Mouse (Mus musculus) heart, postnatal 0 days (tissue): ENCODE results near the gene Cwc27. TPM values are rescaled to one million over a fixed set of nuclear protein-coding genes. Genes with fewer than 3 reads are reported as not detected.

Source experiments
- ATAC-seq: fragments of 200-750 bp; cut with Nextera tagmentation; 2 replicates; pipeline ENCODE4 v1.8.0; 2017; ENCODE audit warnings: low read depth, moderate number of reproducible peaks, moderate library complexity; ENCODE audit not compliant: insufficient read depth
- DNase-seq: peaks from one replicate; pipeline ENCODE4 v3.0.0-alpha.2; 2016; ENCODE audit warnings: low spot score
- H3K27ac ChIP-seq: fragments of 300-500 bp; sonication (generic); 2 replicates; pipeline ENCODE4 v1.5.1; 2014; ENCODE audit warnings: low read depth, mild to moderate bottlenecking
- H3K27me3 ChIP-seq: fragments of 300-500 bp; sonication (generic); 2 replicates; pipeline ENCODE4 v1.6.1; 2014; ENCODE audit warnings: low read length, mixed read lengths; ENCODE audit not compliant: control insufficient read depth, insufficient read depth
- H3K36me3 ChIP-seq: fragments of 300-500 bp; sonication (generic); replicated peaks from 2 replicates; pipeline ENCODE4 v1.6.1; 2014; ENCODE audit warnings: low read length, mixed read lengths; ENCODE audit not compliant: control insufficient read depth, insufficient read depth
- H3K4me1 ChIP-seq: fragments of 300-500 bp; sonication (generic); 2 replicates; pipeline ENCODE4 v1.6.1; 2014; ENCODE audit warnings: antibody characterized with exemption; ENCODE audit not compliant: control insufficient read depth, insufficient read depth
- H3K4me2 ChIP-seq: fragments of 300-500 bp; sonication (generic); 2 replicates; pipeline ENCODE4 v1.6.1; 2014; ENCODE audit warnings: low read depth, mild to moderate bottlenecking, low read length, moderate library complexity
- H3K4me3 ChIP-seq: fragments of 300-500 bp; sonication (generic); 2 replicates; pipeline ENCODE4 v1.5.1; 2014; ENCODE audit warnings: low read depth, low read length
- H3K9ac ChIP-seq: fragments of 300-500 bp; sonication (generic); replicated peaks from 2 replicates; pipeline ENCODE4 v1.6.1; 2014; ENCODE audit warnings: low read depth, low read length, mixed read lengths
- H3K9me3 ChIP-seq: fragments of 300-500 bp; sonication (generic); replicated peaks from 2 replicates; pipeline ENCODE4 v1.6.1; 2016; ENCODE audit warnings: low read length; ENCODE audit not compliant: control insufficient read depth
- CTCF ChIP-seq: IDR thresholded peaks from 2 replicates; pipeline ENCODE4 v1.5.1; 2016; ENCODE audit warnings: antibody characterized with exemption, control low read depth, low read depth
- EP300 ChIP-seq: IDR thresholded peaks from 2 replicates; pipeline ENCODE4 v1.6.1; 2016; ENCODE audit warnings: antibody characterized with exemption, low read depth
- WGBS: fragments of 180-500 bp; shearing (Covaris S2); extraction: QIAGEN DNeasy Blood & Tissue Kit; methylation state at CpG from one replicate; pipeline ENCODE4 v1.1.7; 2014; 5-methylcytosine and 5-hydroxymethylcytosine counted together
- polyA plus RNA-seq: library from polyadenylated mRNA; unstranded; fragments of >200 nt; fragmentation: Nextera tagmentation; extraction: Ambion mirVana; gene quantifications from 2 replicates; pipeline ENCODE4 v1.2.1, GENCODE M21; 2015
- total RNA-seq: library from RNA; depleted of rRNA; stranded (reverse); fragments of >200 nt; gene quantifications from 2 replicates; pipeline ENCODE4 v1.2.3, GENCODE M21; 2014; ENCODE audit warnings: low replicate concordance

Cwc27 gene
- total and polyA plus RNA-seq, 2 experiments from 2014 or later, result 21.4 to 26.5 TPM

DNA sequence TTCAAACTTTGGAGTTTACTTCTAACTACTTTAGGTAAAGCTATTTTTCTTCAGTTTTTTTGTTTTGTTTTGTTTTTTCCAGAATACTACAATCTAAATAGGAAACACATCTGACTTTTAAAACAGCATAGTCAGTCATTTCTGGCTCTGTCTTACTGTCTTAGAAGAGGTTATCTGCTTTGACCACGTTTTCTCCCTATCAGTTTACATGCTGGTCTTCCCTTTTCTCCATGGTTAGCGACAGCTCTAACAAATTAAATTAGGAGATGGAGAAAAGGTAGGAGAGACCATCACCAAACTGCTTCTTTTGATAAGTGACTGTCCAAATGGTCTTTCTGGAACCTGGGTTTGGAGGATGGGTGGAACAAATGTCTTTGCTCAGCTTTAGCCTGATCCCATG is 131.4 kb downstream of the Cwc27 start:
- 53% methylated on average over 2 of the region's 2 CpGs for WGBS
- Histone ChIP-seq H3K4me1 (peaks cover 19% of the 10 kb centered on the region), H3K9me3 (no peaks in the 10 kb centered on the region), H3K27ac (peak overlapping the region; percentile 20; the same call in 1 of the 2 replicates), H3K36me3 (no peaks in the 10 kb centered on the region), H3K9ac (no peak overlapping the region), H3K27me3 (no peaks in the 10 kb centered on the region), H3K4me3 (no peak overlapping the region), H3K4me2 (no peak overlapping the region)
- no peak for ATAC-seq
- DNase-seq, result no peak
- no peak for TF ChIP-seq EP300
- TF ChIP-seq CTCF, result no peak

DNA sequence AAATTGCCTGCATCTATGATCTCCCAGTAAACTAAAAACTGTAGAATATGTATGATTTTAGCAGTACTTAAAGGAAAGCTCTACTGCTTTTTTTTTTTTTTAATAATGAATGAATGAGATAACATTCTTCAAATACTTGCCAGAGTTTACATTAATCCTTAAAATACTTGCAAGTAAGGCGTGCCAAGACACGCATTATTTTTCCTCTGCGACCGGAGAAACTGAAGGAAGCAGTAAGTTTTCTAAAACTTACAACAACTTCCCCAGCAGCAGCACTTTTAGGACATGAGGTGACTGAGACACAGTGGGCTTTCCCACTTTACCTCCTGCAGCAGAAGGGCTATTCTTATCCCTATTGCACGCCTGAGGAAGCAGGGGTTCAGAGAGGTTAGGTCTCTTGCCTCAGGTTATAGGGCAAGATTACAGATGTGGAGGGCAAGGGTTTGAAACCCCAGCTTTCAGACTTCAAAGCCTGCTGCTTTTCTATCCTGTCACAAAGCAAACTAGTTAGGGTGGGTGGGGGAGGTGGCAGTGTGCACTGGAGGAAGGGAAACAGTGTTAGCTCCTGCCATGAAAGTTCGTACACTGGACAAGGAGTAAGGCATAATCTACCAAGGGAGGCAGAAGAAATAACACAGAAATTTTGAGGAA is 132.5 kb downstream of the Cwc27 start:
- H3K27me3 ChIP-seq, result no peaks in the 10 kb centered on the region
- H3K9ac ChIP-seq, result no peak overlapping the region
- H3K9me3 ChIP-seq, result no peaks in the 10 kb centered on the region
- H3K4me1 ChIP-seq, result peaks cover 19% of the 10 kb centered on the region
- TF ChIP-seq EP300 (no peak), CTCF (no peak)
- no peaks in the 10 kb centered on the region for H3K36me3 ChIP-seq
- WGBS, result 29% methylated on average over 6 of the region's 6 CpGs
- H3K4me2 ChIP-seq, result no peak overlapping the region
- no peak overlapping the region for H3K4me3 ChIP-seq
- H3K27ac ChIP-seq, result peak overlapping the region; percentile 51; the same call in 1 of the 2 replicates
- ATAC-seq (no peak), DNase-seq (no peak)

DNA sequence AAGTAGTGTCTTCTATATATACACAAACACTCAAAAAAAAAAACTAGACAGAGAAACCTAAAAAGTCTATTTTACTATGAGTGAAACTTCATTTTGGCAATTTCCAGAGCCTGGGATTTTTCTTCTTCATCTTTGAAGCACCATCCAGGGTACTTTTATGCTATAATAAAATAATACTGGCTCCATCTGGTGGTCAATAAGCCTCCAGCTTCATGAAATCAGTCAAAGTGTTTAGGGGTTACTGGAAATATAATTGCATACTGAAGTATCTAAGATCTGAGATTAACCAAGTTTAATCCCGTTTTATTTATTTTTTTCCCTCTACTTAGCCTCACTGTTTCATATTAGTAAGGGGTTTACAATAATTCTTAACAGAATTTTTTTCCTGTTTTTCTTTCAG is 135.7 kb downstream of the Cwc27 start:
- WGBS, result 40% methylated on average over 1 of the region's 1 CpGs
- Histone ChIP-seq H3K36me3 (no peaks in the 10 kb centered on the region), H3K9ac (no peak overlapping the region), H3K27me3 (no peaks in the 10 kb centered on the region), H3K4me3 (no peak overlapping the region), H3K9me3 (no peaks in the 10 kb centered on the region), H3K4me2 (no peak overlapping the region), H3K27ac (no peak overlapping the region), H3K4me1 (peaks cover 14% of the 10 kb centered on the region; the same call in 1 of the 2 replicates)
- DNase-seq (peak; percentile 85), ATAC-seq (no peak)
- peak; percentile 57 for TF ChIP-seq CTCF
- TF ChIP-seq EP300, result no peak

DNA sequence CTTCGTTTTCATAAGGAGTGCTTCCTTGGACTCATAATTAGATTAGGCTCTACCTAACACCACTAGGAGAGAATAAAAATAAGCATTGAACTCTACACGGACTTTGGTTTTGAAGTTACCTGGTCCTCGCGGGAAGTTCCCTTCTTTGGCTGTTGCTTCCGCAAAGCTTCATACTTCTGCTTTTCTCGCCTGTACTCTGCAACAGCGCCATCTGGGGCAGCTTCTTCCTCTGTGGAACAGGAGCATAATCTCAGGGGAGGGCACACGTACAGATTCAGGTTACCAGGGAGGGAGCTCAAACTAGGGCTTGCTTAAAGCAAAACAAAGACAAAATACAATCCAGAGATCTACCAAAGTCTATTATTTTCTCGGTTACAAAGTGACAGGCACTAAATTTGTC is 155.8 kb downstream of the Cwc27 start:
- WGBS, result 94% methylated on average over 9 of the region's 9 CpGs
- H3K27me3 ChIP-seq, result no peaks in the 10 kb centered on the region

DNA sequence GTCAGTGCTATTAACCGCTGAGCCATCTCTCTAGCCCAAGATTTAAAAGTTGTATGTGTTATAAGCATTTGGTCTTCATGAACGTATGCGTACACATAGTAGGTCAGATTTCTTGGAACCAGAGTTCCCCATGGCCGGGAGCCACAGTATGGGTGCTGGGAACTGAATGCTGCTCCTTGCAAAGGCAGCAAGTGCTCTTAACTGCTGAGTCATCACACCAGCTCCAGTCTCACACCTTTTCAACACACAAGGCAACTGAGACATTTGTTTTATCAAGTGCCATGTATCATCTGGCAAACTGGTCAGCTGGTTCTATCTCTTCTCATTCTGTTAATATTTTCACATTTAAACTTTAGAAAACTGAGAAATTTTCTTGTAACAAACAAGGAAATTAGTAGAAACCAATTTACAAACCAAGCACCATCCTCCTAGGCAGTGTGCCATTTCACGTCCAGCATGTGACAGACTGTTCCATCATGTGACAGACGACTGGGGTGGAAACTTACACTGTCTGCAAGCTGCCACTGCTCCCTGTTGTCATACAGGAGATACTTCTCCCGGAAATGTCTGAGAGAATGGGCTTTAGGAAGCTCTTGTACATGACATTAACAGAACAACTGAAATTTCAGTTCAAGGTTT is 156.8 kb downstream of the Cwc27 start:
- no peak overlapping the region for H3K9ac ChIP-seq
- peaks cover 22% of the 10 kb centered on the region for H3K36me3 ChIP-seq
- no peak for TF ChIP-seq EP300
- TF ChIP-seq CTCF, result no peak
- no peak overlapping the region for H3K27ac ChIP-seq
- ATAC-seq (no peak), DNase-seq (no peak)
- no peaks in the 10 kb centered on the region for H3K9me3 ChIP-seq
- no peak overlapping the region for H3K4me2 ChIP-seq
- no peak overlapping the region for H3K4me3 ChIP-seq
- no peaks in the 10 kb centered on the region for H3K27me3 ChIP-seq
- 87% methylated on average over 7 of the region's 7 CpGs for WGBS
- no peaks in the 10 kb centered on the region for H3K4me1 ChIP-seq

More for the DNA sequence above, 155.8 kb downstream of the Cwc27 start:
- DNase-seq, result no peak
- Histone ChIP-seq H3K27ac (no peak overlapping the region), H3K4me1 (no peaks in the 10 kb centered on the region), H3K36me3 (peaks cover 20% of the 10 kb centered on the region), H3K9ac (no peak overlapping the region), H3K4me2 (no peak overlapping the region), H3K9me3 (no peaks in the 10 kb centered on the region), H3K4me3 (no peak overlapping the region)
- TF ChIP-seq EP300 (no peak), CTCF (no peak)
- no peak for ATAC-seq
